Mouse (Mus musculus) liver, embryonic 16.5 days (tissue): ENCODE measurements around the gene Dpf3. TPM values are rescaled to one million over a fixed set of nuclear protein-coding genes. Genes with fewer than 3 reads are reported as not detected.

Source experiments
- ATAC-seq: fragments of 200-750 bp; cut with Nextera tagmentation; 2 replicates; pipeline ENCODE4 v1.8.0; 2017; ENCODE audit warnings: low read depth, mild to moderate bottlenecking, moderate number of reproducible peaks, moderate library complexity
- H3K27ac ChIP-seq: fragments of 300-500 bp; sonication (generic); 2 replicates; pipeline ENCODE4 v1.5.1; 2014; ENCODE audit warnings: mild to moderate bottlenecking, low read length
- H3K27me3 ChIP-seq: fragments of 300-500 bp; sonication (generic); 2 replicates; pipeline ENCODE4 v1.6.1; 2014; ENCODE audit warnings: low read depth, low read length, mixed read lengths; ENCODE audit not compliant: control insufficient read depth, insufficient read depth
- H3K36me3 ChIP-seq: fragments of 300-500 bp; sonication (generic); 2 replicates; pipeline ENCODE4 v1.6.1; 2014; ENCODE audit warnings: mild to moderate bottlenecking; ENCODE audit not compliant: control insufficient read depth, insufficient read depth
- H3K4me1 ChIP-seq: fragments of 300-500 bp; sonication (generic); 2 replicates; pipeline ENCODE4 v1.6.1; 2014; ENCODE audit warnings: low read depth, low read length, mixed read lengths; ENCODE audit not compliant: control insufficient read depth
- H3K4me2 ChIP-seq: fragments of 300-500 bp; sonication (generic); 2 replicates; pipeline ENCODE4 v1.6.1; 2014; ENCODE audit warnings: low read depth, low read length, mixed read lengths
- H3K4me3 ChIP-seq: fragments of 300-500 bp; sonication (generic); 2 replicates; pipeline ENCODE4 v1.5.1; 2014; ENCODE audit warnings: low read depth, mild to moderate bottlenecking, low read length
- H3K9ac ChIP-seq: fragments of 300-500 bp; sonication (generic); 2 replicates; pipeline ENCODE4 v1.6.1; 2014; ENCODE audit warnings: low read depth, low read length
- H3K9me3 ChIP-seq: fragments of 300-500 bp; sonication (generic); replicated peaks from 2 replicates; pipeline ENCODE4 v1.6.1; 2016; ENCODE audit warnings: low read length; ENCODE audit not compliant: control insufficient read depth
- WGBS: fragments of 180-500 bp; shearing (Covaris S2); extraction: QIAGEN DNeasy Blood & Tissue Kit; methylation state at CpG from one replicate; pipeline ENCODE4 v1.1.7; 2014; ENCODE audit not compliant: insufficient replicate concordance; 5-methylcytosine and 5-hydroxymethylcytosine counted together
- polyA plus RNA-seq: library from polyadenylated mRNA; unstranded; fragments of >200 nt; fragmentation: Nextera tagmentation; extraction: Ambion mirVana; gene quantifications from 2 replicates; pipeline ENCODE4 v1.2.1, GENCODE M21; 2015

The Dpf3 gene
- polyA plus RNA-seq, 1 experiment from 2014 or later: 7.1 TPM

DNA sequence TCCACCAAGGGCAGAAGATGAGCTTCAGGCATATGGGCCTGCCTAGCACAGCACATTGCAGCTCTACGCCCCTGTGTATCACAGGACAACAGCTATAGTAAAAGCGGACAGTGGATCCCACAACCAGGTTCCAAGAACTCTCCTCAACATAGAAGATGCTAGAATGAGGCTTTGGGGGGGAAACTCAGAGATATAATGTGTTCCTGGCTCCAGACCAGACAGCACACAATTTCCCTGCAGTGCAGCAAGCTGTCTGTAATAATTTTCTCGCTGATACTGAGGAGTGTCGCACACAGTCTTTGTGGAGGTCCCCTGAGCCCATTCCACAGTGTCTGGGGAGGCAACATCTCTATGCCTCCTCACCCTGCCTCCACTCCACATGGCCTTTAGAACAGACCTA is 146.6 kb downstream of the Dpf3 start:
- H3K27me3 ChIP-seq: no peaks in the 10 kb centered on the region
- 87% methylated on average over 4 of the region's 4 CpGs for WGBS
- H3K4me3 ChIP-seq: no peak overlapping the region
- no peak overlapping the region for H3K27ac ChIP-seq
- H3K9me3 ChIP-seq: no peaks in the 10 kb centered on the region
- H3K9ac ChIP-seq: no peak overlapping the region
- H3K36me3 ChIP-seq: no peaks in the 10 kb centered on the region
- H3K4me2 ChIP-seq: no peak overlapping the region
- no peaks in the 10 kb centered on the region for H3K4me1 ChIP-seq
- ATAC-seq: no peak

DNA sequence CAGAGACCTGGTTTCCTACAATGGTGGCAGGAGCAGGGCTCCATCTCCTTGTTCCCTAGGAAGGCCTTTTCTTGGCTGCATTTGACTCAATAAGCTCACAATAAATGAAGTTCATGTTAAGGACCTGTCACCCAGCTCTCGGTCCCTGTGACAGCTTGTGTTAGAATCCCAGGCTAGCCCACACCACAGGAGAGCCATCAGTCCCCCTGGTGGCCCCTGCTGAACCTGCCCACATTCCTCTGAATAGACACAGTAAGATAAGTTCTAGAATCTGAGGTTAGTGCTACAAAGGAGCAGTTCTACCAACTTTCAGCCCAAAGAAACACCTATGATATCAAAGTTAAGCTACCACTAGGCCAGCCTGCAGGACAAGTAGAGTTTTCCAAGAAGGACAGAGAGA is 149.2 kb downstream of the Dpf3 start:
- H3K27ac ChIP-seq: no peak overlapping the region
- 41% methylated on average over 1 of the region's 1 CpGs for WGBS
- no peak overlapping the region for H3K4me2 ChIP-seq
- no peak overlapping the region for H3K9ac ChIP-seq
- no peaks in the 10 kb centered on the region for H3K36me3 ChIP-seq
- no peak for ATAC-seq
- no peak overlapping the region for H3K4me3 ChIP-seq
- no peaks in the 10 kb centered on the region for H3K27me3 ChIP-seq
- H3K4me1 ChIP-seq: no peaks in the 10 kb centered on the region
- no peaks in the 10 kb centered on the region for H3K9me3 ChIP-seq

DNA sequence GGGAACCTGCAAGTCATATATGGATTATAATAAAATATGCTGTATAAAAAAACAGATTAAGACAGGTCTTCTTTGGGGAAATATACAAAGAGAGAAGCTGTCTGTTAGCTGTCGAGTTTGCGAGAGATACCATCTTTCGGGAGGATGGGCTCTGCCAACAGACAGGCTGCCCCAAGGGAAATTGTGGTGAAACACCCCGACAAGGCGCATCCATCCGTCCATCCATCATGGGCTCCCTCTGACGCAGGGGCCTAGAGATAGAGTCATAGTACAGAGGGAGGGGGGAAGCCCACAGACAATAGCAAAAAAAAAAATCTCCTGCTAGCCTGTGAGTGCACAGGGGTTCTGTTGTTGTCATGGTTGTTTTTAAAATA is 149.8 kb downstream of the Dpf3 start:
- 11% methylated on average over 7 of the region's 7 CpGs for WGBS
- no peaks in the 10 kb centered on the region for H3K27me3 ChIP-seq
- no peak for ATAC-seq
- no peaks in the 10 kb centered on the region for H3K36me3 ChIP-seq
- H3K4me3 ChIP-seq: no peak overlapping the region
- no peak overlapping the region for H3K4me2 ChIP-seq
- no peak overlapping the region for H3K9ac ChIP-seq
- no peaks in the 10 kb centered on the region for H3K9me3 ChIP-seq
- H3K27ac ChIP-seq: no peak overlapping the region
- no peaks in the 10 kb centered on the region for H3K4me1 ChIP-seq

DNA sequence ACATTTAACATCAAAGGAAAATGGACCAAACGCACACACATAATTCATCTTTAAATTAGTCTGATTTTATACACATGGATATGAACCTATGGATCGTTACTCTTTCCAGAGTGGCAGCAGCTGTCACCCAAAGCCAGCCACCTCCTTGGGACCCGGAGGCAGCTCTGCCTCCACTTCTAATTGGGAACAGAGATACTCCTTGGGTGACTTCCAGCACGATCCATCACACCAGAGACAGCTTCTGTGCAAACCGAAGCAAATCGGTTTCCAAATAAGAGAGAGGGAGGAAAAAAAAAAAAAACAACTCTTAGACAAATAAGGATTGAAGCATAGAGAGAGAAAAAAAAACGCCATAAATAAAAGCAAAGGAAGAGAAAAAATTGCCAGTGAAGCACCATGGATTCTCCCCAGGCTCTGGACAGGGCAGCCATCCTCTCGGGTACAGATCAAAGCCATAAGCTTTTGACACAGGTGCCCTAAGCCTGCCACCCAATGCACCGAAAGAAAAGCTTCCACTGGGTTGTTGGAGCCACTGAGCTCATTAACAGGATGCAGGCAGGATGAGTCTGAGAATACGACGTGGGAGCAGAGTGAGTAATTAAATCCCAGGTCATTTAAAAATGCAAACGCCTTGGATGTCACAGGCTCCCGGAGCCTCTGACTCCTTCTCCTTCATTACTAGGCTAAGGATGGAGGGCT is 150.3 kb downstream of the Dpf3 start:
- Histone ChIP-seq H3K9me3 (no peaks in the 10 kb centered on the region), H3K27me3 (no peaks in the 10 kb centered on the region), H3K36me3 (no peaks in the 10 kb centered on the region), H3K9ac (no peak overlapping the region), H3K27ac (no peak overlapping the region), H3K4me2 (no peak overlapping the region), H3K4me3 (no peak overlapping the region), H3K4me1 (no peaks in the 10 kb centered on the region)
- 46% methylated on average over 13 of the region's 13 CpGs for WGBS
- no peak for ATAC-seq

DNA sequence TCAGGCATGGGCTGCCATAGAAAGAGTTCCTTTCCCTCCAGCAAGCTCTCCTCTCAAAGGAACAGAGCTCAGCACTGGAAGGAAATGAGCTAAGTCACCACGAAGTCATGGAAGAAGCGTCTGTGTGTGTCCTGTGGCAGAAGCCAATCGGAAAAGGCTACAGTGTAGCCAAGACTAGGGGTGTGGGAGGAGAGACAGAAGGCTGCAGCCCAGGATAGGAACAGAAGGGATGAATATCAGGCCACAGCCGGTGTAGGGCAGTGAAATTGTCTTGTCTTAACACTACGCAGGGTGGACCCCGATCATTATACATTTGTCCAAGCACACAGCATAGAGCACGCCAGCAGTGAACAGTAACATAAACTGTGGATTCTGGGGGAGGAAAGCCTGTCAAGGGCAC is 157.5 kb downstream of the Dpf3 start:
- no peaks in the 10 kb centered on the region for H3K36me3 ChIP-seq
- H3K4me1 ChIP-seq: peaks cover 3% of the 10 kb centered on the region
- no peaks in the 10 kb centered on the region for H3K9me3 ChIP-seq
- no peak overlapping the region for H3K27ac ChIP-seq
- H3K9ac ChIP-seq: no peak overlapping the region
- 59% methylated on average over 7 of the region's 7 CpGs for WGBS
- no peak overlapping the region for H3K4me3 ChIP-seq
- no peak for ATAC-seq
- H3K4me2 ChIP-seq: no peak overlapping the region
- H3K27me3 ChIP-seq: no peaks in the 10 kb centered on the region

DNA sequence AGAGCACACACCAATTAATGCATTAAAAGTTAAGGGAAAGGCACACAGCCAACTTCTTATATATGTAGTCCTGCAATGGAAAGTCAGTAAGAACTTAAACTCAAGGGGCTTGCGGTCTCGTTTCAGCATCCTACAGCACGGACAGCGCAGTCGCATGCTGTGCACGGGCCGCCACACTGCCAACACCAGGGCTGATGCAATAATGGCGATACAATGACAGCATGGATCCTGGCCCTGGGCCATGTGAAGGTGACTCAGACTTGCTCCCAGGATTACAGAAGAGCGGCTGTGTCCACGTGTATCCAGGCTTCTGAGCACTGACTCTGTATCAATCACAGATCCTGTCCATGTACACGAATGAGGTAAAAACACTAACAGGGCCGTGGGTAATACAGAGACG is 158.6 kb downstream of the Dpf3 start:
- H3K4me1 ChIP-seq: peaks cover 3% of the 10 kb centered on the region
- 83% methylated on average over 13 of the region's 13 CpGs for WGBS
- no peaks in the 10 kb centered on the region for H3K9me3 ChIP-seq
- peak; percentile 89 for ATAC-seq
- no peak overlapping the region for H3K27ac ChIP-seq
- no peaks in the 10 kb centered on the region for H3K36me3 ChIP-seq
- H3K4me3 ChIP-seq: no peak overlapping the region
- no peak overlapping the region for H3K9ac ChIP-seq
- H3K27me3 ChIP-seq: no peaks in the 10 kb centered on the region
- H3K4me2 ChIP-seq: no peak overlapping the region

GRCm38 (mm10) chr12:83328491-83328890 is 159.0 kb downstream of the Dpf3 start:
- Histone ChIP-seq H3K36me3 (no peaks in the 10 kb centered on the region), H3K27ac (no peak overlapping the region), H3K9me3 (no peaks in the 10 kb centered on the region), H3K27me3 (no peaks in the 10 kb centered on the region), H3K4me1 (peaks cover 3% of the 10 kb centered on the region), H3K9ac (no peak overlapping the region), H3K4me3 (no peak overlapping the region), H3K4me2 (no peak overlapping the region)
- 48% methylated on average over 4 of the region's 4 CpGs for WGBS
- ATAC-seq: 0 out of 2 replicates have a peak, but pooled peaks have one; percentile 1

DNA sequence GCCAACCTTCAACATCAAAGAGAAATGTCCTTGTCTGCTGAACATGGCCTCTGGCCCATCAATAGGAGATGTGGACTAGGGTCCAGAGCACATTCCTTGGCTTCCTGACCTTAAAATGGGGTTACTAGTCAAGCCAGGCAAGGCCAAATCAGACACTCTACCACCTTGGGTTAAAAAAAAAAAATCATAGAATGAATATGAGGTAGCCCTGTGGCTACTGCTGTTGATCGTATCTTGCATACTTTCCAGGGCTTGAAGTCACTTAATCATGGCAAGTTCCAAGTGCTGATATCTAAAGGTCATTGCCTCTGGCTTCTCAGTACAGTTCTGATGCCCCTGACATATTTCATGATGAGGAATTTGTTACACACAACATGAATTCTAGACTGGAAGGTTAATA is 160.1 kb downstream of the Dpf3 start:
- no peak overlapping the region for H3K27ac ChIP-seq
- H3K36me3 ChIP-seq: no peaks in the 10 kb centered on the region
- no peak overlapping the region for H3K4me3 ChIP-seq
- 72% methylated on average over 1 of the region's 1 CpGs for WGBS
- H3K9me3 ChIP-seq: no peaks in the 10 kb centered on the region
- no peak overlapping the region for H3K9ac ChIP-seq
- no peak for ATAC-seq
- H3K4me1 ChIP-seq: peaks cover 3% of the 10 kb centered on the region
- H3K27me3 ChIP-seq: no peaks in the 10 kb centered on the region
- no peak overlapping the region for H3K4me2 ChIP-seq

DNA sequence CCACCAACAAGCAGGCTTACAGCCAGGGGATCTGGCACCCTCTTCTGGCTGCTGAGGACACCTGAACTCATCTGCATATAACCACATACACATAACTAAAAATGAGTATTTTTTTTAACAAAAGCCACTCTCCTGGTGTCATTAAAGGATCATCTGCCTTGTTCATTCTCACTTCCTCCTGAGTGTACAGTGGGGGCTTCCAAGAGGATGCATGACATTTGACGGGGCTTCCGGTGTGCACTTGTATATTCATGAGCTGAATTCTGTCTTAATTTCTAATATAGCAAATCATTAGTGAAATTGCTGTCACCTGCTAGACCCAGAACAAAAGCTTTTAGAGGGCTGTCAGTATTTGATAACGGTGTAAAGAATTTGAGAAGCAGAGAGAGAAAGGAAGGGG is 166.8 kb downstream of the Dpf3 start:
- Histone ChIP-seq H3K9ac (no peak overlapping the region), H3K27me3 (no peaks in the 10 kb centered on the region), H3K4me2 (no peak overlapping the region), H3K4me1 (peaks cover 6% of the 10 kb centered on the region), H3K9me3 (no peaks in the 10 kb centered on the region), H3K4me3 (no peak overlapping the region), H3K27ac (no peak overlapping the region), H3K36me3 (no peaks in the 10 kb centered on the region)
- no peak for ATAC-seq
- WGBS: 79% methylated on average over 3 of the region's 3 CpGs
